Mouse (Mus musculus) brain, adult 2 months (tissue): ENCODE results near the gene Art3.

Experiments used
- DNase-seq: peaks from one replicate; pipeline ENCODE4 v3.0.0; 2011; ENCODE audit warnings: low read depth, low spot score

Art3 gene

GRCm38 (mm10) chr5:92424126-92424525 is 92.5 kb downstream of the Art3 start:
- no peak for DNase-seq

- DNase-seq: no peak
Measured at GRCm38 (mm10) chr5:92430723-92431122, 99.1 kb downstream of the Art3 start.

- peak; percentile 43 for DNase-seq
Measured at GRCm38 (mm10) chr5:92431611-92432010, 100.0 kb downstream of the Art3 start.

- DNase-seq: no peak
Measured at GRCm38 (mm10) chr5:92434070-92434469, 102.4 kb downstream of the Art3 start.

GRCm38 (mm10) chr5:92434571-92434985 is 103.0 kb downstream of the Art3 start:
- no peak for DNase-seq

DNA sequence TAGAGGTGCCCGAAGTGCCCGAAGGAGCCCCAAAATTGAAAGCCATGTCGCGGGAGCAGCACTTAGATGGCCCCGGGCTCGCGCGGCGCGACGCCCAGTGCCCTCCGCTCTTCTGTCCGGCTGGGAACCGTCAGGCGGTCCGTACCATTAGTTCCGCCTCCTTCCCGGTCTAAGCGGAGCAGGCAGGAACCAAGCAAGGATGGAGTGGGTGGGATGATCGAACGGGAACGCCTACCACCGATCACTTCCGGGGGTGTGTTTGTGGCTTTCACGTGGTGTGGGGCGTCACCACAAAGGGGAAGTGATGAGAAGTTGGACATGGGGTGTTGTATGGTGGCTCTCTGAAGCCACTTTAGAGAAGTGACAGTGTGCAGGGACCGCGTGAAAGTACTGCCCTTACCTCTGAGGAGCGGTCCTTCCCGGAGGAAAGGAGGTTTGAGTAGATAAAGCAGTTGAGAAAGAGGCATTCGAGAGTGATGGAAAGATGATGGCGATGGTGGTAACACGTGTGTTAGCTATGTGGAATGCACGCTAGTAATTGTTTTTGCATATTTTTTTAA is 103.5 kb downstream of the Art3 start, which contains the start of gene Nup54:
Nup54 (minus strand) TSS at position 195 of the 560 bp plus-strand sequence.
- peak; percentile 100 for DNase-seq

- DNase-seq: no peak
Measured at GRCm38 (mm10) chr5:92438540-92438939, 106.9 kb downstream of the Art3 start.

- DNase-seq: peak; percentile 20
Measured at GRCm38 (mm10) chr5:92441494-92441893, 109.9 kb downstream of the Art3 start.

DNA sequence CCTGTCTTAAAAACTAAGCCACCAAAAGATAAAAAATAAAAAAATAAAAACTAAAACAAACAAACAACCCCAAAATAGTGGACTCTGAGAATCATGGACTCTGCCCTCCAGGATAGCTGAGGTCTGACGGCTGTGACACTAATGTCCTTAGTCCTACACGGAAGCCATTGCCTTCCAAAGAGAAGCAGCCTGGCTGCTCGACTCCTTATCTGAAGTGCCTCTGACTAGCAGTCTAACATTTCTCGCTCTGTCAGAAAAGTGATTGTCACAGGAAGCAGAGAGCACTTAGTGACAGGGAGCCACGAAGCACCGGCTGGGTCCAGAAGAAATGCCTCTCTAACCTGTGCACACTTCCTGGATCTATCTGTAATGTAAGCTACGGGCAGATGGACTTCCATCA is 111.3 kb downstream of the Art3 start:
- DNase-seq: no peak

- no peak for DNase-seq
Measured at GRCm38 (mm10) chr5:92445016-92445415, 113.4 kb downstream of the Art3 start.

GRCm38 (mm10) chr5:92446736-92447135 is 115.1 kb downstream of the Art3 start:
- DNase-seq: no peak

- DNase-seq: no peak
Measured at GRCm38 (mm10) chr5:92452876-92453275, 121.2 kb downstream of the Art3 start.

DNA sequence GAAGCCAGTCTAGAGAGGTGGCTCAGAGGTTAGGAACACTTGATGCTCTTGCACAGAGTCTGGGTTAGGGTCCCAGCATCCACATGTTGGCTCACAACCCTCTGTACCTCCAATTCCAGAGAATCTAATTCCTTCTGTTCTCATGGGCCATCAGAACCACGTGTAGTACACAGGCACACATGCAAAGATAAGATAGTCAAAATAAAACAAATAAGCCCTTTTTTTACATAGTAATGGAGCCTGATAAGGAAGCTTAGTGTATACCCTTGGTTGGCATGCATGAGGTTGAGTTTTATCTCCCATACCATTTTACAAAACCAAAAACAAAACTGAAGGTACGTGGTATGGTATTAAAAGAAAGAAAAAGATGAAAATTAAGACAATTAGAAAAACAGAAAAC is 125.8 kb downstream of the Art3 start:
- no peak for DNase-seq

DNA sequence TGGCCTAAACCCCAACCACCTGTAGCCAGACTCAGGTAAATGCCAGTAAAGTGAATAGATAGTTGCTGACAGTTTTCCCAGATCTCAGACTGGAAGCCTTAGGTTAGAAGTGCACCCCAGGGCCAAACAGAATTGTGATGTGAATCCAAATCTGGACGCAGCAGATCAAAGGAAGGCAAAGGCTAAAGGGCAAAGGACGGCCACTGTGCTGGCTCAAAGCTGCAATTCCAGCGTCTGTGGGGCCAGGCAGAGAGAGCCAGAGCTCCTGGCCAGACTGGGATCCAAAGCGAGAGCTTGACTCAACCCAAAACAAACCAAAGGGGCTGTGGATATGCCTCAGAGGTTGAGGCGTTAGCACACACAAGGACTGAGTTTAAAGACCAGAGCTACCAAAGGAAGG is 127.1 kb downstream of the Art3 start:
- no peak for DNase-seq

- DNase-seq: peak; percentile 80
Measured at GRCm38 (mm10) chr5:92461321-92461720, 129.7 kb downstream of the Art3 start.
